Mouse (Mus musculus): Measurements from ENCODE around the gene Sema3g.

The Sema3g gene

GRCm38 (mm10) chr14:31232404-31233069, 14.9 kb downstream of the Sema3g start:
- no peak for DNase-seq (ENCODE audit: low read depth)

GRCm38 (mm10) chr14:31233070-31233995, 15.7 kb downstream of the Sema3g start:
- DNase-seq (ENCODE audit: low read depth), result no peak

- DNase-seq (ENCODE audit: low read depth), result peak; percentile 84
These were observed 16.4 kb downstream of the Sema3g start for GRCm38 (mm10) chr14:31233996-31234591.

DNA sequence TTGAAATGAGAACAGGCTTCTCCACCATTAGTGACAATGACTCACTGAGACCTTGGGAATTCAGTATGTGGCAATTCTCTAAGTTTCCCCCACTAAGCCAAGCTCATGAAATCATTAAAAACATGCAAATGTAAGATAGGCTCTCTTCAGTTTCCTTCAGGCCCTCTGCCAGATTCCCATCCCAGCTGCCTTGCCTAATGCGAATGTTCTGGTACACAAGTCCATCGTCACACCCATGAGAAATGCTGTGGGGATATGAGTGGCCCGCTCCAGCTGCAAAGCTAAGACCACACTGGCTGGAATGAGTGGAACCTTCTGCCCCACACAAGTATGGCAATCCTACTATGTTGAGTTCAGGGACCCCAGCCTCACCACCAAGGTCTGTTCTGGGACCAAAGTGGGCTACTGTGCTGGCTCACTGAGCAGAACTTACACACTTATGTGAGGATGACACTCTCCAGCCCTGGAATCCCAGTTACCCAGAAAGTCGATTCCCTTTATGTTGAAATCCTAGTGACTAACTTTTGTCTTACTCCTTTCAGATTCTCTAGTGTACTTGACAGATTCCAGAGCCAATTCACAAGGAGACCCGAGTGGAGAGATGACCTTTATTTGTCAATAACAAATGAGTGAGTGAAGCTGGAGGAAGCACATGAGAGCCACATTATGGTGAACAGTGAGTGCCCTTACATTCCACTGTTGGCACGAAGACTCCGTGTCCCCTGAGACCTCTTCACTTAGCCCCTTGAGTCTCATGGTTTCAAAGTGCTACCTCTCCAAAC, 19.6 kb downstream of the Sema3g start:
- no peak for DNase-seq (ENCODE audit: low read depth)

DNA sequence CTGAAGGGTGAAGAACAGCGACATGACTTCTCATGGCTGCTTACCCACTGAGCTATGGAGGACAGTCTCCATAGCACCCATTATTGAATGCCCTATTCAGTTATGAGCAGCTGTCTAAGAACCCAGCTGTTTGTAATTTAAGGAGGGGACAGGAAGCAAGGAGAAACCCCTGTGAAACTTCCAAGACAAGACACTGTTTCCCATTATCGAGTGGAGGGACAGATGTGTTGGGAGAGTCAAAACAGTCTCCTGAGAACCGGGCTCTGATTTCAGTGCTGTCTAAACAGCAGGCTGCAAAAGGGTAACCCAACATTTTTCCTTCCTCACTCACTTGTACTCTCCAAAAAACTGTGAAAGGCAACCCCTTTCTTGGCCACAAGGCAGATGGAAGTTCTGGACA, 22.9 kb downstream of the Sema3g start:
- DNase-seq (ENCODE audit: low read depth), result no peak

DNA sequence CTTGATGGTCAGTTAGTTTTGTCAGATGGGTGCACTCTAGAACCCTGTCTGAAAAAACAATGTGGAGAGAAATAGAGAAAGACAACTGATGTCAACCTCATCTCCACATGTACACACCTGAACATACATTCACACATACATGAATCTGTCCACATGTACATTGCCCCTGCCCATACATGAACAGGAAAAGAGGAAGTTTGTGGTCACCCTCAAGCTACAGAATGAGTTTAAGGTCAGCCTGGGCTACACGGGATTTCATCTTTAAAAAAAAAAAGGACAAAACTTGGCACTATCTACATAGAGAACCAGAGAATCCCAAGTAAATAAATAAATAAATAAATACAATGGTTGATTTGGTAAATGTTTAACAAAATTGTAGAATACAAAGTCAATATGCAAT, 27.1 kb downstream of the Sema3g start:
- no peak for DNase-seq (ENCODE audit: low read depth)

GRCm38 (mm10) chr14:31245946-31246345, 28.3 kb downstream of the Sema3g start:
- DNase-seq (ENCODE audit: low read depth), result no peak

- DNase-seq (ENCODE audit: low read depth), result no peak
These were observed 30.7 kb downstream of the Sema3g start for GRCm38 (mm10) chr14:31248396-31248795.

DNA sequence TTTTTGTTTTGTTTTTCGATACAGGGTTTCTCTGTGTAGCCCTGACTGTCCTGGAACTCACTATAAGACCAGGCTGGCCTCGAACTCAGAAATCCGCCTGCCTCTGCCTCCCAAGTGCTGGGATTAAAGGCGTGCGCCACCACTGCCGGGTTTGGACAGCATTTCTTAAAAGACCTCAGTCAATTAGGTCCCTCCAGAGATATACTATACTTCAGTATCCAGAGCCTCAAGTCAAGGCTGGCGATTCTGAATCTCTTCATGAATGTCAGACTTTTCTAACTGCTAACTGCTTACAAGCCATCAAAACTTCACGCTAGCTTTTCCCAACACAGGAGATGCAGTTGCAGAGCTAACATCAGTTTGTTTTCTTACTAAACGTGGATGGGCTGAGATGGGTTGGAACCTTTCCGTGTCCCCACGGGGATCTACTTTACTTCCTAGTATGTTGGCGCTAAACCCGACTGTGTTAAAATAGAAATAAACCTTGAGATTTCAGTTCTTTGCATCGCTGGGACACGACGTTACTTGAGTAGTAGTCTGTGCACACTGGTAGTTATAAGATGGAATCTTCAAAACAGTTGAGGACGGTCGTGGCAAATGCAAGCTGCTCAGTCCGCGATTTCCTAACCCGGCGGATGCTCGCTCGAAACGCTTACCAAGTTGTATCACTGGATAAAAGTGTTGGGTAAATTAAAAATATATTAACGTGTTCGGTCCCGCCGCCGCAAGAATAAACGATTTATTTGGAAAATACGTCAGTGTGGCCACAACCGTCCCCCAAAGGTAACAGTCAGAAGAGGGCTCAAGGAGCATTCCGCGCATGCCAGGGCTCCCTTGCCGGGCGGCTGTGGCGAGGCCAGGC, 32.8 kb downstream of the Sema3g start:
- no peak for DNase-seq (ENCODE audit: low read depth)

- DNase-seq (ENCODE audit: low read depth), result peak; percentile 97
These were observed 33.5 kb downstream of the Sema3g start, which contains the start of the genes Phf7 and Bap1 for GRCm38 (mm10) chr14:31251084-31251604. Phf7 (minus strand) TSS chr14:31251317. Bap1 (plus strand) TSS chr14:31251450.

GRCm38 (mm10) chr14:31251626-31252025, 34.0 kb downstream of the Sema3g start:
- DNase-seq (ENCODE audit: low read depth), result no peak

DNA sequence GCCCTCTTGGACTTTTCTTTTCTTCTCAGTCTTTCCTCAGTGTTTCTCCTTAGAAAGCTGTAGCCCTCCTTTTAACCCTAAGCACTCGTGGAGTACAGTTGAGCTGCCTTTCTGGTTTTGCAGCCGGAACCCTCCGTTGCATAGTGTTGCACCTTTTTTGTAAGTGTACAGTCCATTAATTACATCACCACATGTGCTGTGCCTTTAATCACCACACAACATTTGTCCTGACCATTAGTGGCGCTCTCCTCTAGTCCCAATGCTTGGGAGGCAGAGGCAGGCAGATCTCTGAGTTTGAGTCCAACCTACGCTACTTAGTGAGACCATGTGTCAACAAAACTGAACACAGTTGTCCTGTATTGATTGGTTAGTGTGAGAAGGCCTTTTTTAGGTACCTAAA, 34.4 kb downstream of the Sema3g start:
- no peak for DNase-seq (ENCODE audit: low read depth)

DNA sequence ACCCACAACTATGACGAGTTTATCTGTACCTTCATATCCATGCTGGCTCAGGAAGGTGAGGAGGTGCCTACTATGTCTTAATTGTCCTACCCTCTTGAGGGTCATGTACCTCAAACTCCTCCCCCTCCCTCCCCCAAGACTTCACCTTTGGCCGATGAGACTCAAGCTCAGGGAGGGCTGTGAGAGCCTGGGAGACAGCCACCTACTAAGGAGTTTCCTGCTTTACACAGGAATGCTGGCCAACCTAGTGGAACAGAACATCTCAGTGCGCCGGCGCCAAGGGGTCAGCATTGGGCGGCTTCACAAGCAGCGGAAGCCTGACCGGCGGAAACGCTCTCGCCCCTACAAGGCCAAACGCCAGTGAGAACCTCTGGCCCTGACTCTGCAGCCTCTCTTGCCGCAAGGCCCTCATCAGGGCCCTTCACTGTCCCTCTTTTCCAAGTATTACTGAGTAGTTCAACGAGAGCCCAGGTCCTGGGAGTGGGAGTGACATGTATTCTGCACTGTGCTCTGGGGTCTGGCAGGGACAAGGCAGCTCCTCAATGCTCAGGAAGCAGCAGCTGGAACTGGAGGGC, 40.9 kb downstream of the Sema3g start:
- DNase-seq (ENCODE audit: low read depth), result no peak

DNA sequence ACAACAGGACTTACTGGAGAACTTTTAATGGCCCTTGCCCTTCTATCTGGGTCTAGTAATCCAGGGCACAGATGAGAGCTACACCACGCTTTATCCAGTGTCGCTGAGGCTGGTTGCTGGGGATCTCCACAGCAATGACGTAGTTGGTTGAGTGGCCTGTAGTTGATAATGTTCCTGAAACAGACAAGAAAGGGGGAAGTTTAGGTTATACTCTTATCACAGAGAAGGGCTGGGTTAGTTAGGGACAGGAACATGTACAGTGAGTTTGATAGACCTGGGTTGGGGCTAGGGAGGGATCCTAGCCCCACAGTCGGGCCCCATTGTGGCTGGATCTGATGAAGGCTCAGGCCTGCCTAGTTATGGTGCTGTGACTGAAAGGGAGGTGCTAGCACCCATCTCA, 42.7 kb downstream of the Sema3g start:
- no peak for DNase-seq (ENCODE audit: low read depth)

DNA sequence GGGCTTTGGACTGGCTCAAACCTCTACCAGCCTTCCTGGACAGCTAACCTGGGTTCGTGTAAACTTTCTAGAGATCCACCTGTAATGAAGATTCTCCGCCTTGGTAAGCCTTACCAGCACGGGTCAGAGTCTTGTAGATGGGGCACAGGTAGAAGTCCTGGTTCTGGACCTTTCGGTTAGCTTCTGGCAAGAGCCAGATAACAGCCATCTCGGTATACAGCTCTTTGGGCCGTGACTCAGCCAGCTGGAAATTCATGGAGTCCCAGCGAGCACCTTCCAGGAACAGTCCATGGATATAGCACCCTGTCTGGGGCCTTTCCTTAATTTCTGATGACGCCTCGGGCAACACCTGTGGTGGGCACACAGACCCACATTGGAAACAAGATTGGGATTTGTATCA, 43.3 kb downstream of the Sema3g start:
- no peak for DNase-seq (ENCODE audit: low read depth)

DNA sequence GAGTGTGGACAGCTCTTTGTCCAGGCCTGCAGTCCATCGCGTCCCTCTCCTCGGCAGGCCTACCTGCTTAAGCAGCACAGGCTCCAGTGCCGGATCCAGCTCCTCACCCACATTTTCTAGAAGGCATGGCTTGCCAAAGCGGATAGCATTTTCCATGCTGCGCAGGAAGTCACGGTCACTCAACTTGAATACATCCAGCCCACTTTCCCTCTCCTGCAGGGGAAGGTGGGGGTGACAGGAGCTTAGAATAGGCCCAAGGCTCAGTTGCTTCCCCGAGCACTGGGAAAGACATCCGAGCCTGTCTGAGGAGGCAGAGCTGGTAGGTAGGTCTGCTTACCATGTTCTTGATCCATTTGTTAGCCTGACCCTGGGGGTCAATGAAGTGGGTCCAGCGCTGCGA, 50.0 kb downstream of the Sema3g start:
- DNase-seq (ENCODE audit: low read depth), result no peak

DNA sequence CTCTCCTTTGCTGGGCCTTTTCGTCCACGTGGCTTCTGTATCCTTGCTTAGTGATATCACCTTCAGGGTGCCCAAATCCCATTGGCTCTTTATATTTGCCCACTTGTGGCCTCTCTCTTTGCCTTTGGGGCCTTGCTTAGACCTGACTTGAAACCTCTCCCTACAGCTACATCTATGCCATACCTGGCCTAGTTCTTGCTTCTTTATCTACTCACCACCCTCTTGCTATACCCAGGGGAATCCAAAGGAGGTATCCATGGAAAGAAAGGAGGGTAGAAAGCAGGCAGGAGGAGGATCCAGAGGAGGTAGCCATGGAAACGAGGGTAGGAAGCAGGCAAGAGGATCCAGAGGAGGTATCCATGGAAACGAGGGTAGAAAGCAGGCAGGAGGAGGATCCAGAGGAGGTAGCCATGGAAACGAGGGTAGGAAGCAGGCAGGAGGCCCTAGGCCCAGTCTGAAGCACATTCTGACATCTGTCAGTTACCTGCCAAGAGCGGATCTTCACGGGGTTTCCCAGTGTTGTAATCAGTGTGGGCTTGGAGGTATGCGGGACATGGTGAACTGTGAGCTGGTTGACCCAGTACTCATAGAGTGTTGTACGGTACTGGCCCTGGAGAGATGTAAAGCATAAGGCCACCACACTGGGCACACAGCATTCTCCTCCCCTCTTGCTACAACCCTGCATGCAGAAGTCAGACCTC, 50.8 kb downstream of the Sema3g start:
- DNase-seq (ENCODE audit: low read depth), result no peak

DNA sequence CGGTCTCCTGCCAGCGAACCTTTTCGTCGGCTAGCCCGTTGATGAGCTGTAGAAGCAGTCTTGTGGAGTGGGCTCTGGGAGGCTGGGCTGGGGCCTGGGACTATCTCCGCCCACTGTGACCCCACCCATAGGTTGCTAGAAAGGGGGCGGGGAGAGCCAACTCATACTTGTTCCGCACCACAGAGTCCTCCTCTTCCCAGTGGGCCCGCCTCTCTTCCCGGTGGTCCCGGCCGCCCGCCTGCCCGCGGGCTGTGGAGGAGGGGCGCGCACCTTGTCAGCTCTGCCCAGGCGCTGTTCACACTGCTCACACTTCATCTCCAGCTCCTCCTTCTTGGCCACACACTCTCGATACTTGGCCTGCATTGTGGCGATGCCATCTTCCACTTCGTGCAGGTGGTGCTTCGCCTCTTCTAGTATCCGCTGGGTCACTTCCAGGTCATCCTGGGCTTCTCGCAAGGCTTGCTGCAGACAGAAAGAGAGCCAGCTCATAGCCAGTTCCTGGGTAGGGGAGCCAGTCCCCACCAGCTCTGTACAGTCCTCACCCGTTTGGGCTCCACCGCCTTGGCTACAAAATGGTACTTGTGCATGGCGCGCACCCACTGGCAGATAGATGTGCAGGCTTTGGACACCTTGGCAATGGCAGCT, 51.9 kb downstream of the Sema3g start:
- DNase-seq (ENCODE audit: low read depth), result no peak

DNA sequence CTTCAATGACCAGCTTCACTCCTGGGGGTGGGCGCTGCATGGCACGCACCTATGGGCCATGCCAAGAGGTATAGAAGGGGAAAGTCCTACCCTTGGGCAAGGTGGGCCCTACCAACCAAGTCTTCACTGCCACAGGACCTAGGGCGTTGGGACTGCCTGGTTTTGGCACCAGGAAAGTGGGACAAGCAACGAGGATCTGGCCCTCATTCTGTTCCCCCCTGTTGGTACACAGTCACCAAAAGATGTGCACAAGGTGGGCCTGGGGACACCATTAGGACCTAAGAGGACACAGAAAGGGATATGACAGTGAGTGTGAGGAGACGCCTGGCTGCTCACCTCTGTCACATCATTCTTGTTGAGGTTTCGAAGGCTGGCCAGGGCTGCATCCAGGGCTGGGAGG, 53.5 kb downstream of the Sema3g start:
- DNase-seq (ENCODE audit: low read depth), result no peak

Data from induced T-regulatory cell, adult 2 months (primary cell).